Mouse (Mus musculus) thymus, postnatal 0 days (tissue): Measurements from ENCODE around the gene Timm8a2. TPM values are rescaled to one million over a fixed set of nuclear protein-coding genes. Genes with fewer than 3 reads are reported as not detected.

Experiments used
- DNase-seq: peaks from one replicate; pipeline ENCODE4 v3.0.0-alpha.2; 2015; ENCODE audit warnings: low spot score
- polyA plus RNA-seq: library from polyadenylated mRNA; unstranded; fragments of >200 nt; fragmentation: Nextera tagmentation; extraction: Ambion mirVana; gene quantifications from 2 replicates; pipeline ENCODE4 v1.2.1, GENCODE M21; 2015

Gene Timm8a2
- polyA plus RNA-seq, 1 experiment from 2014 or later = 0.21 TPM

DNA sequence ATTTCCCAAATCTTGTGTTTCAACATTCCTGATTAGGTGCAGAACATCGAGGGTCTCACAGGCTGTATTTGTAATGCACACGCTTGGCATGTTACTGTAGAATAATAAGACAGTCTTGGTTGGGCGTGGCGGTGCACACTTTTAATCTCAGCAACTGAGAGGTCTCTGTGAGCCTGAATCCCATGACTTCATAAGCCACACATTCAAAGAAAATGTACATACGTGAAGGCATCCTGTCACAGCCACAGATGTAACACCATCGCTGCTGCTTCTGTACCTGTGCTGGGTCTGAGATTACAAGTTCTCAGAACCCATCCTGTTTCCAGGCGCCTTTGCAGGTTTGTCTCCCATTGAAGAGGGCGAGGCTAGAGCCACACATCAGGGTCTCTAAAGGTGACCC, 22.7 kb upstream of the Timm8a2 start:
- peak; percentile 33 for DNase-seq

DNA sequence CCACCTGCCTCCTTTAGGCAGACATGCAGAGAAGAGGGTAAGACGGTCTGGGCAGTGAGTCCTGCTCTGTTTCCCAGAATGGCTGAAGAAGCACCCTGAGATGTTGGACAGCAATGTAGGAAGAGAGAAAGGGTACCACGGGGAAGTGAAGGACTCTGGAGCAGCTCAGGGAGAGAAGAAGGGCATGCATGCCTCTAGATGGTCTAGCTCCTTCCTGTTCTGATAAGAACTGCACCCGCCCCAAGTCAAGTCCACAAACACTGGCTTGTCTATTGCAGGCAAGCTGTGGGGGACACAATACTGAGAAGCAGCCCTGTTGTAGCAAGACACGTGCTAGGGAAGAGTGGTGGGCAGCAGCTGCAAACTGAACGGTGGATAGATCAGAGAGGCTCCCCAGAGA, 22.3 kb upstream of the Timm8a2 start:
- DNase-seq = peak; percentile 35

GRCm38 (mm10) chr14:122012814-122013213, 21.7 kb upstream of the Timm8a2 start:
- peak; percentile 47 for DNase-seq

- DNase-seq = peak; percentile 54
These were observed 21.0 kb upstream of the Timm8a2 start for GRCm38 (mm10) chr14:122013417-122013951.

DNA sequence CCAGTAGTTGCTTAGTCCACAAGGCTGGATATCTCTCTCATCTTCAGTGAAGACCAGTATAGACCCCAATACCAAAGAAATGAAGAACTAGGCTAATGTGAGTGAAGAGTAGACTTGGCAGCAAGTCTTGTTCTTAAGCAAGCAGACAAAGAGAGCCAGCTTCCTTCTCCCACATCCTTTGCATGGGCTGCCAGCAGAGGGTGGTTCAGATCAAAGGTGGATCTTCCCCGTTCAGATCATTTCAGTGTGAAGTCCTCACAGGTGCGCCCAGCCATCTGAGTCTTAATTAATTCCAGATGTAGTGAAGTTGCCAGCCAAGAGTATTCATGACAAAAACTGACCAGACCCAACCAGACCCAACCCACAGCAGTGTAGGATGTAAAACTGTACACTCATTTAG, 16.5 kb upstream of the Timm8a2 start:
- peak; percentile 77 for DNase-seq

GRCm38 (mm10) chr14:122019389-122019788, 15.1 kb upstream of the Timm8a2 start:
- no peak for DNase-seq

DNA sequence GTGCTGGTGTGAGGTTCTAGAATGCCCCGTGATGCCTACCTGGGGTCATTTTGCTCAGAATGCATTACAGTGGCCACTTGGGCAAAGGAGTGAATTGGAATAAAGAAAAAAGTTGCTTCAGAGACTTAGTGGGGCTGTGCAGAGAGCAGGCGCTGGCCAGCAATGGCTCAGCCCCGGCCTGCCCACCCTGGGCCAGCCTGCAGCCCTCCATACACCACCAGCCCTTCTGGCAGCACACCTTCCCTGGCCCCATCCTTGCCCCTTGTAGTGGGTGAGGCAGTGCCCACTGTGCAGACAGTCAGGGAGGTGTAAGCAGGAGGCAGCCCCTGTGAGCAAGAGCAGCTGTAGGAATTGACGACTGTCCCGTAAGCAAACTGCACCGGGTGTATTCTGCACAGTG, 13.9 kb upstream of the Timm8a2 start:
- DNase-seq = no peak

DNA sequence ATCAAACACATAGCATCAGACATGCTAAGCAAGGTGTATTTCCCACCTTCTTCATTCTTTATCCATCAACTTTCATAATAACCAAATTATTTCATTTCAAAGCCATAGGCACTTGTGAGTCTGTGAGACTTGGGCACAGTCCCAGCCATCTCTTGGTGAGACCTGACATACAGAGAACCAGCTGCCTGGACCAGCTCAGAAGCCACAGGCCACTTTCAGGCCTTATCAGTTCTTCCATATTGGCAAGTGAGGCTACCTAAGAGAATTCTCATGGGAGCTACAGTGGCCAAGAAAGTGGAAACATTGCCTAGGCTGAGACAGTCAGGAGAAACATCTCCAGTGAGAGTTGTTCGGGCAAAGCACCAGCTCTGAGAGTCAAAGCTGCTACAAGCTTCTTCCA, 11.4 kb upstream of the Timm8a2 start:
- DNase-seq = no peak

DNA sequence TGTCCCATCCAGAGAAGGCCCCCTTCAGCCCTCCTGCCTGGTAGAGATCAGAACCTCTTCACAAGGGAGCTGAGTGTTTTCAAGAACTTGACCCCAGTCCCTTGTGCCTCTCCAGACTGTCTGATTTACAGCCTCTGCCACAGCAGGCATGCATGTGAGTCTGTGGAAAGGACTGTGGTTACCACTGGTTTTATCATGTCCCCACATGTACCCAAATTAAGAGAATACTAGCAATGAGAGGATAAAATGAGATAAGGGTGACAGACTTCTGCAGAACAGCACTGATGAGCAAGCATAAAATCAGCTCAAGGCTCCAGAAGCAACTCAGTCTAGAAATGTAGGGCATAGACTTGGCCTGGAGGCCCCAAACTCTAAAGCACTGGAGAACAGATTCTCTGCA, 10.5 kb upstream of the Timm8a2 start:
- no peak for DNase-seq

DNA sequence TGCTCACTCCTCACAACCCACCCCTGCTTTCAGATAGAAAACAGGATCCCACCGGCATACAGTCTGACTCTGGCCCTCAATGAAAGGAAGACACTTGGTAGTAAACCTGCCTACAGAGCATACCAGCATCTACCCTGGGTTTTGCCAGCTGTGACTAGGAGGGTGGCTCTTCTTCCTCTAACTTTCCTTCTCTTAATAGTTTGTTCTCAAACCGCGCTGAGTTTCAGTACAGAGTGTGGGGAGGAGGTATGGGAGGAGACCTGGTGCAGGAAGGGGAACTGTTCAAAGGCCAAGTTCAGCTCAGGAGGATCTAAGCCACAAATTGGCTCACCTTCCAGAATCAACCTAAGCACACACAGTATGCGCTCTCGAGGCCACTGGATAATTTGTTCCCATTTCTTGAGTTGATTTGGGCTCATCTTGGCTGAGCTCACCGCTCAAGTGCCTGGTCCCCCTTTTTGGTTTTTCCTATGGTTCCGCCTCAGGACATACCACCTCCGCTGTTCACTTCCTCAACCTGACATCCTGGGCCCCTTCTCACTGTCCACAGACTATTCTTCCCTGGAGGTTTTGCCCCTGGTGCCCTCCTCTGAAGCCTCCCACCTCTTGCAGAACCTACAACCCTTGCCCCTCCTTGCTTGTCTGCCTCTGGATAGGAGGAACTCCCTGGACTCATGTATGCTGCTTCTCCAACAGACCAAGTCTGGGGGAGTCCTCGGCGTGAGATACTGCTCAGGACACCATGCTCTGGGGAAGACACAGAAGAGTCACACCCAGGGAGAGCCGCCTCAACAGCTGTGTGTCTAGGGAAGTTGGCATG, 5.3 kb upstream of the Timm8a2 start:
- DNase-seq = peak; percentile 57

DNA sequence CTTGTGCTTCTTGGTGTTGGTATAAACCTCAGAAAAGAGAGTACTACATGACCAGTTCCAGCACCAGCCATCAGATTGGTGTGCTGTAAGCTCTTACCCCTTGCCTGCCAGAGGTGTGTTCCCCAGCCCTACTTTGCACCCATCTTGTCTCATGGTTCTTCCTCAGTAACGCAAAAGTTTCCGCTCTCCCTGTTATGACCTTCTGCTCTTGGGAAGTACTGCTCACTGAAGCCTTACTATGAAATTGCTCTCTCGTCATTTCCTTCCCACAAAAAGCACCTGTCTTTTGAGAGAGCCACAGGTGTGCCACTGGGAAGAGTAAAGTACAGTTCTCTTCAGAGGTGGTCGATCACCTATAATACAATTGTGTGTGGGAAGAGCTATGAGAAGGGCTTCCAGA, 4.6 kb upstream of the Timm8a2 start:
- DNase-seq = no peak

DNA sequence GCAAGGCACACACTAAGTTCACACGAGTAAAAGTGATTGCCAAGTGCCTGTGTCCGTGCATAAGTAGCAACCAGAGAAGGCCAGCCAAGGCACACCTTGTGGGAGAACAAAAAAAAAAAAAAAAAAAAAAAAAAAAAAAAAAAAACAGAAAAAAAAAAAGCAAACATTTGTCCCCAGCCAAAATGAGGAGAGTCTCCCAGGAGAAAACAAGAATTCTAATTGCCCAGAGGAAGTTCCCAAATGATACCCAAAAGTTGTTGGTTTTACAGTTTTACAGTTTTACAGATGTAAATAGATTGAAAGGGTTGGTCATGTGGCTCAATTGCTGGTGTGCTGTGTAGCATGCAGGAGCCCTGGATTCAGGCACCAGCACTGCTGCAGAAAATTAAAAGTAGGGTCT, 2.4 kb upstream of the Timm8a2 start:
- DNase-seq = no peak

GRCm38 (mm10) chr14:122035181-122035580, 707 bp downstream of the Timm8a2 start:
- no peak for DNase-seq

GRCm38 (mm10) chr14:122035860-122036259, 1.4 kb downstream of the Timm8a2 start:
- DNase-seq = peak; percentile 23

- DNase-seq = no peak
These were observed 4.6 kb downstream of the Timm8a2 start for GRCm38 (mm10) chr14:122038874-122039647.

GRCm38 (mm10) chr14:122041413-122041825, 6.9 kb downstream of the Timm8a2 start:
- no peak for DNase-seq

- DNase-seq = no peak
These were observed 7.7 kb downstream of the Timm8a2 start for GRCm38 (mm10) chr14:122042142-122042694.

- no peak for DNase-seq
These were observed 13.3 kb downstream of the Timm8a2 start for GRCm38 (mm10) chr14:122047784-122048183.

- no peak for DNase-seq
These were observed 14.3 kb downstream of the Timm8a2 start for GRCm38 (mm10) chr14:122048816-122049215.

DNA sequence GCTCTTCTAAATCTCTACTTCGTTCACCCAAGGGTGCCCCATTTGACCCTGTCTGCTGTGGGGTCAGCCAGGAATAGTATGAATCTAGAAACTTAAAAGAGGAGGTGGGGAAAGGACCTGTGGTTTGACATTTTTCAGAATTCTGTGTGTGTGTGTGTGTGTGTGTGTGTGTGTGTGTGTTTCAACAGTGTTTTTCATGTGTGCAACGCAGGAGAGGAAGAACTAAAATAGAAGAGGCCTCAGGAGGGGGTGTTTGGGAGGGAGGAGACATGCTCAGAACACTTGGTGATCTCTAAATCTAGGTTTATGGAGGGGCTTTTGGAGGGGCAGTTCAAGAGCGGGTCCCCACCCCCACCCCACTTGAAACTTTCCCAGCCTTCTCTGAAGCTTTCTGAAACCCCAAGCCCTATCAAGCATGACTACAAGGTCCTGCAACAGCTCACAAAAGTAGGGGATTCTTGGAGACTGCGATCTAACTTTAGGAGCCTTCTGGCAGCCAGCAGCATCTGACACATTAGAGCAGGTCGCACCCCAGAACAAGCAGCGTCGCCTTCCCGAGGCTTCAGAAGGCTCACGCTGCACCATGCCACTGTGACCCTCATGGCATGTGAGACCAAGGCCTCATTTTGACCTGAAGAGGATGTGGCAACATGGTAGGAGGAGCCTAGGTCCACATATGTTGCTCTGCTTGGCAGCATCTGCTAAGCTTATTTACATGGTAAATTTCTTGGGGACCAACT, 18.6 kb downstream of the Timm8a2 start:
- DNase-seq = peak; percentile 65

DNA sequence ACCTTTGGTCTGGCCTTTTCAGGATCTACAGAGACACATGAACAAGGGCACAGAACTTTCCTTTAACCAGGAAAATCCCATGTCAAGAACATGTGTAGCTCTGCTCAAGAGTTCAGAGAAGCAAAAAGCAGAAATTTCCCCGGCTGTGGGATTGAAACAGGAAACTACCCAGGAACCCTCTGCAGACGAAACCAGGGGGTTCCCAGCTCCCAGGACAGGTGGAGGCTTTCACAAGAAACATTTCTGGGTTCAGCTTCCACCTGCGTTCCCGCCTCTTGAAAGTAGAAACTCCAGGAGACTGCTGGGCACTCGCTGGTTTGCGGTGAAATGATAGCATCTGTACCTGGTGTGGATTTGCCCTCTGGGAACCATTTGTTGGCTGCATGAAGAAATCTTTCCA, 22.4 kb downstream of the Timm8a2 start:
- no peak for DNase-seq
